Mouse (Mus musculus) MEL-GATA-1-ER (cell line): Measurements from ENCODE around the gene Psen2.

Experiments used
- DNase-seq: peaks from one replicate; pipeline ENCODE4 v3.0.0-alpha.2; 2012; ENCODE audit warnings: low read depth; ENCODE audit errors: extremely low read depth

Psen2 gene

DNA sequence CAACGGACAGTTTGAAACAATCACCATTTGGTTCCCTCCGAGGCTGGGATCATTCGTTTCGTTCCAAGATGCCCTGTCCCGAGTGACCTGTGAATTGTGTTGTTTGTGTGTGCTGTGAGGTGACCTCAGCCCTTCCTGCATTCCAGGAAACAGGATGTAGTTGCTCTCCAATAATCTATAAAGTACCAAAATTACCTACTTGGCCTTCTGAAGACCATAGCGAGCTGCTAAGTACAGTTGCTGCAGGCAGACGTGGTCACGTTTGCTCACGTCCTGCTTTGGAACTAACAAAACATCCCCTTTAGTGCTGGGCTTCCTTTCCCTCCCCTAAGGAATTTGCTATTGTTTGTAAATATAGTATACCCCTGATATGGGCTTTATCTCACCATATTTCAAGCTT lies 14.3 kb upstream of the Psen2 start:
- DNase-seq, result no peak

DNA sequence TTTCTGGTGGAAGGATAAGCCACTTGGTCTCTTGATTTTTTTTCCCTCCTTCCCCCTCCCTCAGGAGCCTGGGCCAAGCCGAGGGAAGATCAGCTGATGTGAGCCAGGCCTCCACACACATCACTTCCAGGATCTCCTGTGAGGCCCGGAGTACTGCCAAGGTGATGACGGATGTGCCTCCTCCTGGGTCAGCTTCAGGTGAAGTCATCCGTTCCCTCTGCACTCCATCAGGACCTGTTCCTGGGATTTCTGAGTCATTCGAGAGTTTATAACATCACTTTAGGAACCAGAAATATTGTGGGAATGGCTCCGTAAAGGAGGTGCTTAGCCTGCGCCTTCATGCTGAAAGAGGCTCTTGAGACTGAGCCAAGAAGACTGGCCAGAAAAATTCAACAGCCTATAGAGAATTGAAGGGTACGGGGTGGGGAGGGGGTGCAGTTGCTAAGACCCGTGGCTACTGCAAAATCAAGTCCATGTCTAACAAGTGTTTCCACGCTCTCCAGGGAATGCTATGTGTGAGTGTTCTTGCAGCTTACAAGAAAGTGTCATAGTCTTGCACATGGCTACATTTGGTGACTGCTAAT lies 11.6 kb upstream of the Psen2 start:
- no peak for DNase-seq

DNA sequence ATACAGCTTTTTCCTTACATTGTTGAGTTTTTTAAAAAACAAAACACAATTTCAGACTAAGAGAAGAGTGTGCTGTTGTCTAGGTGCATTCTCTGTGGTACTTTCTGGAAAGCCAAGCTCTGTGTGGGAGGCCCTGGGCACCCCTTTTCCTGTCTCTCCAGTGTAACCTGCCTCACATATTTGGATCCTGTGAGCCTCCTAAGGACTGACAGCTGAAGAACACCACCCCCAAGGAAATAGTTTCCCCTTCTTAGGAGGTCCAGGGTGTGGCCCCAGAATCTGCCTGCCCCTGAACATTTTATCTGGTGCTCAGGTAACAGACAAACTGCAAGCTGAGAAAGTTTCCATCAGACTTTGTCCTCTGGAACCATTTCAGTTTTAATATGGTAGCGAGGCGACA lies 5.8 kb upstream of the Psen2 start:
- no peak for DNase-seq

DNA sequence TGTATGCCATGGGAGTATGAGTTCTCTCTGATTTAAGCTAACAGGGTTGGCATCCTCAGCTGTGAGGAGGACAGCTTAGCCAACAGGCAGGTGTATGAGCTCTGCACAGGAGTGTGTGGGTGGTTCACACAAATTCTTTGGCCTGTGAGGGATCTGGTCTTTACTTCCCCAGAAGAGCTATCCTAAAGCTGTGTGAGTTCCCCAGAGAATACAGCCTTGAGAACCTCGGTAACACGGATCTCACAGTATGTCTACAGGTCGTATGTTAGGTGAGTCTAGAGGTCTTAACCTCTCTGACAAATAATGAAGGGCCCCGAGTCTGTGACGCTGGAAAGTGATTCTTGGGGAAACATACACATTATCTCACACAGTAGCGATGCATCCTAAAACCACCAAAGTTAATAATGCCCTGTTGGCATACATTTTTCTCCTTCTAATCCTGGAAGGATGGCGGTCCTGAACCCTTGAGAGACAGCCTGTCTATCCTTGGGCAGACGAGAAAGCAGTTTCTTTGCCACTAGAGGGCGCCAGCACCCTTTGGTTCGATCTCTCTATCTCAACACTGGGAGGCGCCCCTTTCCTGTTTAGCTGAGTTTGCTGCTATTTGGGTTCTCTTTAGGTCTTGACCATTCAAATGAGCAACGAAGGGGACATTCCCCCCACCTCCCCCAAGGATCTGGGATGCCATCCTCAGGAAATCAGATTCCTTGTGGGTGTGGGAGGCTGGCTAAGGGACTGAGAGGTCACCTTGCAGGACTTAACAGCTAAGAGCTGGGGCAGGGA lies 5.2 kb upstream of the Psen2 start:
- DNase-seq, result peak; percentile 55

DNA sequence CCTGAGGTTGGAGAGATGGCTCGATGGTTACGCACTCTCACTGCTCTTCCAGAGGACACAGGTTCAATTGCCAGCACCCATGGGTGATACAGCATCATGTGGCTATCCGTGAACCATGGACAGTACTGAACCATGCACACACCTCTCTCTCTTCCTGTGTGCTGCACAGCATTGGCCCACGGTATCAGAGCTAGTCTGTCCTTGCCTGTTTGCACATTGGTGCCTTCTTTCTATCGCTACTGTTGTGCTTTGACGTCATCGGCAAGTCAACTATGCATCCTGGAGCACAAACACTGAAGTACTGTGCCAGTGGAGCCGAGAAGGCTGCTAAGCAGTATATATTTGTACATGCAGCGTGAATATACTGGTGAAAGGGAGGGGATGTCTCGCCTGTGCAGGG lies 3.9 kb upstream of the Psen2 start:
- no peak for DNase-seq

DNA sequence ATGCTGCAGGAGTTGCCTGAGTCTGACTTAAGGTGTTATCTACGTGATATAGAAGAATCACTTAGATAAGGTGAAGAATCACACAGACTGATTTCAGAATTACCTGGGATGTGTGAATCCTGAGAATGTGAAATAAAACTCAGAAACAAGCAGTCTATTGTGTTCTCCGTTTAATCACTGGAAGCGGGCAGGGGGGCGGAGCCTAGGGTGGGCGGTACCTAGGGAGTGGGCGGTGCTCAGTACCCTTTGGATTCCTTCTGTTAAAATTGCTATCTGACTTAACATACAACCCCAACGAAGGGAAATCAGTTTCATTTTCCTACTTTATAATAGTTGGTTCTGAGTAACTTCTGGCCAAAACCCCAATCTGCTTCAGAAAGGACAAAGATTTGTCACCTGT lies 2.2 kb upstream of the Psen2 start:
- DNase-seq, result no peak

DNA sequence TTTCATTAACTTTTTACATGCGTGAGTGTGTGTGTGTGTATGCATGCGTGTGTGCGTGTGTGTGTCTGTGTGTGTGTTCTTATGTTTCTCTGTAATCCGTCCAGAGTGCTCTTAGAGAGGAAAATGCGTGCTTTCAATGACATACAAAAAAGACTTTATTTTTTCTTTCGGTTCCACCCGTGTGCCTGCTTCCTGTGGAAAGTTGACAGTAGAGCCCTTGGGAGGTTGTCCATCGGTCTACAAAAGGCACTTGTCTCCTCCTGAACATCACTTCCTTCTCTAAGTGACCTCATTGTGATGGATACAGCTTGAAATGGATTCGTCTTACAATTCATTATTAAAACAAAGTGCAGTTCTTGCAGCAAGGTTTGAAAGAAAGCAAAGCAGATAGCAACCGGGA lies 1.6 kb upstream of the Psen2 start:
- no peak for DNase-seq

DNA sequence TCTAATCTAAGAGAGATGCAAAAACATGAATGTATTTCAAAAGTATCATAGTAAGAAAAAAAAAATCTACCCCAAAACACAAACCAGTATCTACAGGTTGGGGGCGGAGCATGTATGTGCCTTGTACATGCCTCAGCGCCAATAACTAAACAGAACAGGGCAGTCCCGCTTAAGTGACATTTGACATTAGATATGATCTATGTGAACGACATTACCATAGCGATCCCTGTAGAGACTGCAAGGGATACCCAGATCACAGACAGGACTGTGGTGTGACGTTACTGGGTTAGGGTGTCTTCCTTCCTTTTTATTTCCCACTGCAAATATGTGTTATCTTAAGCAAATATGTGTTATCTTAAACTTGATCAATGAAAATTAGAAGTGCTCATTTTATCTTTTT lies 1.2 kb upstream of the Psen2 start:
- no peak for DNase-seq

DNA sequence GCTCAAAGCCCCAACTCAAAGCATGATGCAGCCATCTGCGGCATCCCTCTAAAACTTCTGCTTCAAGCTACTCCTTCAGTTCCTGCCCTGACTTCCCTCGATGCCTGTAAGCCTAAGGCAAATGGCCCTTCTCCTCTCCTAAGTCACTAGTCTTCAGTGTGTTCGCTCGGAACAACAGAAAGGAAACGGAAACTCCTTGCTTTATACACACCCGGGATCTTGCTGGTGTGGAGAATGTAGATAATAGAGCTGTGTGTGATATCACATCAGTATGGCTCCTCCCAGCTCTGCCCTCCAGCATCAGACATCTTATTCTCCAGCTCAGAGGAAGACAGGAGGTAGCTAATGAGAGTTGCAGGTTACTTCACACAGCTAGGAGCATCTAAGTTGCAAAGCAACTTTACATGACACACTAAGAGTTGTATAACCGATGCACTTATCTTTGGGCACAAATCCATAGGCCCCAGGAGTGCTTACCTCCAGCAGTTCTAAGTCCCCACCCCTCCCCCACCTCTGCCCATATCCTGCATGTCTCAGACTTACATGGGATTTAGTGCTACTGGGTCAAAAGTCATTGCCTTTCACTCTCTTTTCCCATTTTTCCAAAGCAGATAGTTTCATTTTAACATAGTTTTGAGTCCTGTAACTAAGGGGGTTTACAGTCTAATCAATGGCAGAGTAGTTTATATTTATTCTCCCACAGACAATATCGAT lies 1.2 kb downstream of the Psen2 start:
- DNase-seq, result peak; percentile 71

DNA sequence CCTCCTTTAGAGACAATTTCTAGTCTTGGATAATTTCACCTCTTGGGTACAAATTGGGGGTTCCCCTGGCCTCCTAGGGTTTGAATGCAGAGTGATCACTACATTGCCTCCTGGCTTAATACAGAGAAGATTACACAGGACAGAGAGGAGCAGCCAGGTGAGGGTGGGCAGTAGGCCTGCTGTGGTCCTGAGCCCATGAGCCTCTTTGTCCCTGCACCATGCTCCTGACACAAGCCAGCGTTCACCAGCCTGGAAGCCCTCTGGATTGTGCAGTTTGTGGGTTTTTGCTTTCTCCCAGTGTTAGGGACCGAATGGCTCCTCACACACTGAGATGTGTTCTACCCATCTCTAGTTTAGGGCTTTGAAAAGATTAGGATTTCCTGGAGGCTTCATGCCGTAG lies 1.8 kb downstream of the Psen2 start:
- DNase-seq, result no peak

DNA sequence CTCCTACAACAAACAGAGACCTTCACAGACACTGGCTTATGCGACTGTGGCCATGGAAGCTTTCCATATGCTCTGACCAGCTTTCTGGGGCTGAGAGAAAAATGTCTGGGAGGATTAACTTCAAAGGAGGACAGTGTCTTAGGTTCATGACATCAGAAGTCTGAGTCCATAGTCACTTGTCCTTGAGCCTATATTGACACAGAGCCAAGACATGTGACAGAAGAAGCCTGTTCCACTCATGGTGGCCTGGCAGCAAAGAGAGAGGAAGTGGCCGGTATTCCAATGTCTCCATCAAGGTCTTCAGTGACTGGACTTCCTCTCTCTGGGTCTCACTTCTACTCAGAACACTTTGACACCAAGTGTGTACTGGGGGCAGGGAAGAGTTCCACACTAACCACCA lies 2.4 kb downstream of the Psen2 start:
- DNase-seq, result no peak

DNA sequence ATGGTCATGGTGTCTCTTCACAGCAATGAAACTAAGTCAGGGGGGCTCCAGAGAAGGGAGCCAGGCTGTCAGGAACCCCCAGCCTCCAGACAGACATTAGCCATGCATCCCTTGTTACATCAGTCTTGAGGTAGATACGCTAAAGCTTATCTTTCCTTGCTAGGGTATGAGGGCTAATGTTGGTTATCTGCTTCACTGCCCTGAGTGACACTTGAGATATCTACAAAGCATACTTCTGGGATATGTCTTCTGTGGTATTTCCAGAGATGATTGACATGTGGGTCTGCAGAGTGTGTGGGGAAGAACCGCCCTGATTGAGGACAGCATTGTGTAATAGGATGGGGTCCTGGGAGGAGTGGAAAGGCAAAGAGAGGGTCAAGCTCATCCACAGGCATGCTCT lies 3.5 kb downstream of the Psen2 start:
- no peak for DNase-seq

DNA sequence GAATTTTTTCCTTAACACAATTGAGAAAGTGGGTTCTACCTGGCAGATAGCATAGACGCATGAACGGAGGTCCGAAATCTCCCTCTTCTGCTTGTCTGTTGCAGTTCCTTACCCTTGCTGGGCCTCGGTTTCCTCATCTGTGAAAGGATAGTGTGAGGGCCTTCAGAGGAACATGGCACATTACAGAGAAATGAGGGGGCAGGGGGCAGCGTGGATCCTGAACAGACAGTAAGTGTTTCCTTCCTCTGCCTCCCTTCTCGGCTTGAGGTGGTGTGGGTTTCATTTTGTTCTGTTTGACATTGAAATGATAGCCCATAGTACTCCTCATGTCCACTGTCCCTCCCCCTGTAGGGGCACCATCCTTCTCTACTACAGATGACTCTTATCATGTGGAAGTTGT lies 5.8 kb downstream of the Psen2 start:
- no peak for DNase-seq

DNA sequence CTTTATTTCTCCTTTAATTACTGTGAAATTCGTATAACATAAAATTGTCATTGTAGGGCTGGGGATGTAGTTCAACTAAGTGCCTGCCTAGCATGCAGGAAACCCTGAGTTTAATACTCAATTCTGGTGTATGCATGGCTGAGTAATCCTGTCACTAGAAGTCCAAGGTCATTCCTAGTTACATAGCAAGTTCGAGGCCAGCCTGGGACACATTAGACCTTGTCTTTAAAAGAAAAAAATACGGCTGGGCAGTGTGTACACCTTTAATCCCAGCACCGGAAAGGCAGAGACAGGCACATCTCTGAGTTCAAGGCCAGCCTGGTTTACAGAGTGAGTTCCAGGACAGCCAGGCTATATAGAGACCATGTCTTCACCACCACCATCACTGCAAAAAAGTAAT lies 6.4 kb downstream of the Psen2 start:
- DNase-seq, result no peak

DNA sequence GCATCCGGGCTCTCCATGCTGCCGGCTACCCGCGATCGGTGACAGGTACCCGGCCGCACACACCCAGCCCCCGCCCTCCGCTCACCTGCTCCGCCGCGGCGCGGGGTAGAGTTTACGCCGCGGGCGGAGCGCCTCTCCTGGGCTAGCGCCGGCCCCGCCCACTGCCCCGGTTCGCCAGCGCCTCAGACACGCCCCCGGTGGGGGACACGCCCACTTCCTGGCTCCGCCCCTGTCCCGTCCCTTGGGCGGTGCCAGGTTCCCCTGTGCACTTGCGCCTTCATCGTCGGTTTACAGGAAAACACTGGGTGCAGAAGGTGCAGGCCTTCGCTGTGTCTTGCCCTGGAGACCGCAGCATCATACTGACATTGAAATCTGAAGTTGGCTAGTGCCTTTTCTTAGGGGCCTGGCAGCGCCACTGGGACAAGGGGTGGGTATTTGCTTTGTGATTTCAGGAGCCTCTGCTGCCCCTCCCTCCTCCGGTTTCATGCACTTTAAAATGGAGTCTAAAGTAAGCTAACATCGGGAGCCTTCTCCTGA lies 7.0 kb downstream of the Psen2 start:
- peak; percentile 67 for DNase-seq

DNA sequence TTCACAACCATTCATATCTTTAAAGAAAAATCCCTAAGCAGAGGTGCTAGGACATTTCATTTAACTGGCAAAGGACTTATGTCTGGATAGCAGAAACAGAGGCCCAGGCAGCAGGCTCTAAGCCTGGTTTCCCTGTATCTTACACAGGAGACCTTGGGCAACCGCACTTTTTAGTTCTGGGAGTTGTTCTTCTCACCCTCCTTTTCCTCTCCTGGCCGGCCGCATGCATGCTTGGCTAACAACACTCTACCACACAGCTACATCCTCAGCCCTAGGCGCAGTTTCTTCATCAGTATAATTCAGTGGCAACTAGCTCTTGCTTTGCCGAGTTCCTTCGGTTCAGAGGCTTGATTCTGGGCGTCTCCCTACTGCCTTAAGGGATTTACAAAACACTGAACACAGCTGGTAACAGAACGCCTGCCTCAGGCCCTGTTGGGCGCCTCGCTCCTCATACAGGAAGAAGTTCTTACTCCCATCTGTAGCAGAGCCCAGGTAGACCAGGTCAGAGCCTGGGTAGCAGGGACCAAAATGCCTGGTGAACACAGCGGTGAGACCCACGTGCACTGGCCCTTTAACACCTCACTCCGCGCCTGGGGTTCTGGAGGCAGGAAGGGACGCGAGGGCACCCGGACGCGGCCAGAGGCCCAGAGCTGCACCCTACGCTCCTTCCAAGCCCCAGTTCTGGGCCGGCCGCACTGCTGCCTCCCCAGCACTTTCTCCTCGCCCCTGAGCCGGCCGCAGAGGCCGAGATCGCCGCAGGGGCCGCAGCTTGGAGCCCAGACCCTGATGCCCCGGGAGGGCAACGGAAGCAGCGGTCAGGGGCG lies 7.7 kb downstream of the Psen2 start:
- no peak for DNase-seq

DNA sequence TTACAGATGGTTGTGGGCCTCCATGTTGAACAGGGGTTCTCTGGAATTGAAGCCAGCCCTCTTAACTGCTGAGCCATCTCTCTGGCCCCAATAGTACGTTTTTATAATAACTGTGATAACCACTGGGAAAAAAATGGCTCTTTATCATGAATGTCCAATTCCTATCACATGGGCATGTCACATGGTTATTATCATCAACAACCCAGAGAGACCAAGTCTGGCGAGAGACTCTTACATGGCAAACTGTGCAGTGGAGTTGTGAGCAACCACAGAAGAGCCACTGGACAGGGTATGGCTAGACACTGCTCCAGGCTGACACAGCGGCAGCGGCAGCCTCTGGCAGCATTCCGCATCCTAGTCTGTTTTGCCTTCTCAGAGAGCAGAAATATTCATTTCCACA lies 8.9 kb downstream of the Psen2 start:
- DNase-seq, result no peak

DNA sequence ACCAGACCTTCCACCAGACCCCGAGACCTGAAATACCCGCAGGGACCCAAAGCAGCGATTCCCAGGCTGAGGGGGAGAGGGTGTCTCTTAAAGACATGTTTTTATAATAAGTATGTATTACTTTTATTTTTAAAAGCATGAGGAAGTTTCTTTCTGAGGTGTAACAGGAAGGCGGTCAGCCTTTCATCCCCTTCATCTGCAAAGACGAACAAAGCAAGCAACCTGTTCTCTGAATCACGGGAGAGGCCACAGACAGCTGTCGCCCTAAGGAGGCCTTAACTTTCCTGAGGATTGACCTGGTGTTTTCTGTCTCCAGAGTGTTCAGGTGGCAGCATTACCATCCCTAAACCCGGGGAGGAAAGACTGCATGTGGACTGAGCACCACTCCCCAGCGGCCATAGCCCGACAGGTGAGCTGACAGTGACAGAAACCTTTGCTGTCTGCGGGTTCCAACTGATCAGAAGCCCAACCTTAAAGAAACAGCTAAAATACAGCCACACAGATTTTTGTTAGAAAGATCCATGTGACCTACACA lies 10.5 kb downstream of the Psen2 start:
- DNase-seq, result no peak

DNA sequence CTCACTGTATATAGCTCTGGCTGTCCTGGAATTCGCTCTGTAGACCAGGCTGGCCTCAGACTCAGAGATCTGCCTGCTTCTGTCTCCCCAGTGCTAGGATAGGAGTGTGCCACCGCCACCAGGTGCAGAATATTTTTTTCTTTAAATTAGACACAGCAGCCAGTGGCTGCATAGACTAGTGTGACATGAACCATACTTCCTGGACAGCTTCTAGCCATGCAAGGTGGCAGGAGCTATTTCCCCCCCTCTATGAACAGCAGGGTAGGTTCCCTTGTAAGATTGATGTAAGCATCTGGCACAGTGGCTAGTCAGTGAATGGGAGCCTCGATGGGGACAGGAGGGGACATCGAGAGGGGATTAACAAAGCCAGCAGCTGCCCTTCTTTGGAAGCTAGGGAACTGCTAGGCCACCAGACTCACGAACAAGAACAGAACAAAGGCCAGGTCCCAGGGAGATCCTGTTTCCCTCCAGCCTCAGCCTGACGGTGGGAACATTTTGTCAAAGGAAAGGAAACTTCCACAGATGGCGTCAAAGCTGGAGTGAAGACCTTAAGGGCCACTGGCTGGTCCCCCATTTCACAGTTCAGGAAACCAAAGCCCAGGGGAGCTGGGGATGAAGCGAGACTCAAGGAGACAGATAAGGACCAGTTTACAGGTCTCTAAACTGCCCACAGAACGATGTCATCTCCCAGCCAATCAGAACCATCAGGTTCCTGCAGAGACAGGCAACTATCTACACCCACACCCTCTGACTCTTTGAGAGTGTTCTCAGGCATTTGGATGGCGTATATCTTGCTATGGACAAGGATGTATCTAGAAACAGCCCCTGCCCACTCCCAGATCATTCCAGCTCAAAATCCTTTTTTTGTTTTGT lies 11.8 kb downstream of the Psen2 start:
- DNase-seq, result no peak

DNA sequence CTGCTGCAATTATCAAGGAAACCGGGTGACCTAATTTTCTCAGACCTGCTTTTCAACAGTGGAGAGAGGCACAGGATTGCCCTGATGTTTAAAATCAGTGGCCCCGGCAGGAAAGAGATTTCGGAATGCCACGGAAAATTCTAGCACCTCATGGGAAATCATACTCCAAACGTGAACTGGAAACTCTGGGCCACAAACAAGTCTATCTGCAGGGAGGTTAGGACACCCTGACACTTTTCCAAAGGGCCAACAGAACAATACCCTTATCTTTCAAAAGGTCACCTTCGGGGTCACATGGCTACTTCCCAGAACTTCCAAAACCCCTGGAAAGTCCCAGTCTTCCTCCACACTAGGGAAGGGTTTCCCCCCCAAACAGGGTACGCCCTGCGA lies 12.8 kb downstream of the Psen2 start:
- no peak for DNase-seq
